Mouse (Mus musculus) stomach, postnatal 0 days (tissue): ENCODE measurements at regions not wholly inside any gene's neighbourhood (a gene's known extent, or its start where the extent isn't known, plus 50 kb on each side); places are given as distances from the start of the nearest gene placed in this dataset.

Experiments used
- CTCF ChIP-seq: IDR thresholded peaks from 2 replicates; pipeline ENCODE4 v1.5.1; 2016; ENCODE audit warnings: antibody characterized with exemption, low read depth, mild to moderate bottlenecking, moderate library complexity
- EP300 ChIP-seq: optimal IDR thresholded peaks from 2 replicates; pipeline ENCODE3; 2016; ENCODE audit warnings: antibody characterized with exemption

GRCm38 (mm10) chr11:19160227-19160626 is 141.4 kb upstream of the Meis1 start:
- no peak for TF ChIP-seq EP300
- no peak for TF ChIP-seq CTCF
